Mouse (Mus musculus): ENCODE data around the gene Ube2u.

DNA sequence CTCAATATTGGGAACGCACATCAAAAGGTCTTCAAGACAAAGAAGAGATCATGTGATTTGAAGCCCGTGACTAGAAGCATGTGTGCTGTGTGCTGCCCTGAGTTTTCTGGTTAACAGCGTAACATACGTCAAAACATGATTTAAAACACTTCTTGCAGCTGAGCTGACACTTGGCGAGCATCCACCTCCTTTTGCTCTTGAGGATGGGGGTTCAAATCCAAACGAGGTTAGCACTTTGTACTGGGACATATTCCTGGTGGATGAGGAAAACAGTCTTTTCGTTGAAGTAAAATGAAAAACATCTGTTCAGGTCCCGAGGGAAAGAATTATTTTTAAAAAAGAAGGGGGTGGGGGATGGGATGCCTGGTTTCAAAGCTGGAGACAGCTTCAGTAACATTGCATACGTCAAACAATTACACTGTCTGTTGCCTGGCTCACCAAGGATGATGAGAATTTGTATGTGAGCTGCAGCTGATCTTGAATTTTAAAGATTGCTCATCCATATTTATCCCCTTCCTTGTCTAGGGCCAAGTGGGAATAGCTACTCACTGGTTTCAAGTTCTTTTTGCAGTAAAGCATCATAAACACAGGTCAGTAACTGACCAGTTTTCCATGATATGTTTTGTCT lies 16.0 kb upstream of the Ube2u start:
- TF ChIP-seq CTCF (IDR thresholded peaks at IDR 0.05; ENCODE audit: borderline replicate concordance, extremely low read depth, insufficient read depth, insufficient read length) = no peak
- no peak for TF ChIP-seq POLR2A (IDR thresholded peaks at IDR 0.05; ENCODE audit: borderline replicate concordance, extremely low read depth, insufficient read depth, insufficient read length, poor library complexity, severe bottlenecking)

Measured in brain, embryonic 14.5 days (tissue).